Mouse (Mus musculus): ENCODE measurements at regions not wholly inside any gene's neighbourhood (a gene's known extent, or its start where the extent isn't known, plus 50 kb on each side); places are given as distances from the start of the nearest gene placed in this dataset.

GRCm38 (mm10) chr2:134126988-134127387 is 427.2 kb downstream of the Hao1 start:
- no peak overlapping the region for H3K27ac ChIP-seq (ENCODE audit: insufficient read depth, low read length)
- no peak for TF ChIP-seq POLR2A (IDR thresholded peaks at IDR 0.05; ENCODE audit: extremely low read depth, insufficient read depth, low read length)
- TF ChIP-seq CTCF (IDR thresholded peaks at IDR 0.05; ENCODE audit: extremely low read depth, insufficient read depth, low read length) = no peak
- no peak overlapping the region for H3K4me3 ChIP-seq (ENCODE audit: insufficient read depth, low read length)
- H3K4me1 ChIP-seq (ENCODE audit: control insufficient read depth, insufficient read depth, low read length) = no peaks in the 10 kb centered on the region

- Histone ChIP-seq H3K4me3 (ENCODE audit: insufficient read depth, low read length) (no peak overlapping the region), H3K27ac (ENCODE audit: insufficient read depth, low read length) (no peak overlapping the region), H3K4me1 (ENCODE audit: control insufficient read depth, insufficient read depth, low read length) (no peaks in the 10 kb centered on the region)
- TF ChIP-seq CTCF (IDR thresholded peaks at IDR 0.05; ENCODE audit: extremely low read depth, insufficient read depth, low read length) (no peak), POLR2A (IDR thresholded peaks at IDR 0.05; ENCODE audit: extremely low read depth, insufficient read depth, low read length) (no peak)
Measured at GRCm38 (mm10) chr2:134107286-134107685, 446.9 kb downstream of the Hao1 start.

- no peaks in the 10 kb centered on the region for H3K4me1 ChIP-seq (ENCODE audit: control insufficient read depth, insufficient read depth, low read length)
- TF ChIP-seq POLR2A (IDR thresholded peaks at IDR 0.05; ENCODE audit: extremely low read depth, insufficient read depth, low read length) = no peak
- TF ChIP-seq CTCF (IDR thresholded peaks at IDR 0.05; ENCODE audit: extremely low read depth, insufficient read depth, low read length) = no peak
- no peak overlapping the region for H3K27ac ChIP-seq (ENCODE audit: insufficient read depth, low read length)
- no peak overlapping the region for H3K4me3 ChIP-seq (ENCODE audit: insufficient read depth, low read length)
Measured at GRCm38 (mm10) chr2:134088374-134088773, 465.8 kb downstream of the Hao1 start.

GRCm38 (mm10) chr2:134080148-134080547 is 474.0 kb downstream of the Hao1 start:
- no peak overlapping the region for H3K27ac ChIP-seq (ENCODE audit: insufficient read depth, low read length)
- H3K4me1 ChIP-seq (ENCODE audit: control insufficient read depth, insufficient read depth, low read length) = no peaks in the 10 kb centered on the region
- TF ChIP-seq CTCF (IDR thresholded peaks at IDR 0.05; ENCODE audit: extremely low read depth, insufficient read depth, low read length) (no peak), POLR2A (IDR thresholded peaks at IDR 0.05; ENCODE audit: extremely low read depth, insufficient read depth, low read length) (no peak)

GRCm38 (mm10) chr2:134077953-134078352 is 476.2 kb downstream of the Hao1 start:
- H3K4me3 ChIP-seq (ENCODE audit: insufficient read depth, low read length) = no peak overlapping the region
- H3K4me1 ChIP-seq (ENCODE audit: control insufficient read depth, insufficient read depth, low read length) = no peaks in the 10 kb centered on the region
- no peak overlapping the region for H3K27ac ChIP-seq (ENCODE audit: insufficient read depth, low read length)
- TF ChIP-seq CTCF (IDR thresholded peaks at IDR 0.05; ENCODE audit: extremely low read depth, insufficient read depth, low read length) (no peak), POLR2A (IDR thresholded peaks at IDR 0.05; ENCODE audit: extremely low read depth, insufficient read depth, low read length) (no peak)

More at GRCm38 (mm10) chr2:134080148-134080547, 474.0 kb downstream of the Hao1 start:
- H3K4me3 ChIP-seq (ENCODE audit: insufficient read depth, low read length) = no peak overlapping the region

GRCm38 (mm10) chr2:134067910-134068335 is 486.2 kb downstream of the Hao1 start:
- Histone ChIP-seq H3K27ac (ENCODE audit: insufficient read depth, low read length) (no peak overlapping the region), H3K4me1 (ENCODE audit: control insufficient read depth, insufficient read depth, low read length) (no peaks in the 10 kb centered on the region), H3K4me3 (ENCODE audit: insufficient read depth, low read length) (no peak overlapping the region)
- no peak for TF ChIP-seq POLR2A (IDR thresholded peaks at IDR 0.05; ENCODE audit: extremely low read depth, insufficient read depth, low read length)
- no peak for TF ChIP-seq CTCF (IDR thresholded peaks at IDR 0.05; ENCODE audit: extremely low read depth, insufficient read depth, low read length)

- TF ChIP-seq POLR2A (IDR thresholded peaks at IDR 0.05; ENCODE audit: extremely low read depth, insufficient read depth, low read length) (no peak), CTCF (IDR thresholded peaks at IDR 0.05; ENCODE audit: extremely low read depth, insufficient read depth, low read length) (no peak)
- no peak overlapping the region for H3K4me3 ChIP-seq (ENCODE audit: insufficient read depth, low read length)
- H3K27ac ChIP-seq (ENCODE audit: insufficient read depth, low read length) = no peak overlapping the region
- no peaks in the 10 kb centered on the region for H3K4me1 ChIP-seq (ENCODE audit: control insufficient read depth, insufficient read depth, low read length)
Measured at GRCm38 (mm10) chr2:134067404-134067803, 486.8 kb downstream of the Hao1 start.

GRCm38 (mm10) chr2:134059916-134060618 is 494.1 kb downstream of the Hao1 start:
- no peaks in the 10 kb centered on the region for H3K4me1 ChIP-seq (ENCODE audit: control insufficient read depth, insufficient read depth, low read length)
- TF ChIP-seq CTCF (IDR thresholded peaks at IDR 0.05; ENCODE audit: extremely low read depth, insufficient read depth, low read length) = no peak
- TF ChIP-seq POLR2A (IDR thresholded peaks at IDR 0.05; ENCODE audit: extremely low read depth, insufficient read depth, low read length) = no peak
- no peak overlapping the region for H3K27ac ChIP-seq (ENCODE audit: insufficient read depth, low read length)
- H3K4me3 ChIP-seq (ENCODE audit: insufficient read depth, low read length) = no peak overlapping the region

- H3K4me1 ChIP-seq (ENCODE audit: control insufficient read depth, insufficient read depth, low read length) = no peaks in the 10 kb centered on the region
- TF ChIP-seq CTCF (IDR thresholded peaks at IDR 0.05; ENCODE audit: extremely low read depth, insufficient read depth, low read length) = no peak
- TF ChIP-seq POLR2A (IDR thresholded peaks at IDR 0.05; ENCODE audit: extremely low read depth, insufficient read depth, low read length) = no peak
- H3K27ac ChIP-seq (ENCODE audit: insufficient read depth, low read length) = no peak overlapping the region
Measured at GRCm38 (mm10) chr2:134036359-134036874, 484.5 kb downstream of the Bmp2 start.

More at GRCm38 (mm10) chr2:134036359-134036874, 484.5 kb downstream of the Bmp2 start:
- no peak overlapping the region for H3K4me3 ChIP-seq (ENCODE audit: insufficient read depth, low read length)
